ENCODE assay signal across 26 mouse cellular contexts in the genomic region with DNA sequence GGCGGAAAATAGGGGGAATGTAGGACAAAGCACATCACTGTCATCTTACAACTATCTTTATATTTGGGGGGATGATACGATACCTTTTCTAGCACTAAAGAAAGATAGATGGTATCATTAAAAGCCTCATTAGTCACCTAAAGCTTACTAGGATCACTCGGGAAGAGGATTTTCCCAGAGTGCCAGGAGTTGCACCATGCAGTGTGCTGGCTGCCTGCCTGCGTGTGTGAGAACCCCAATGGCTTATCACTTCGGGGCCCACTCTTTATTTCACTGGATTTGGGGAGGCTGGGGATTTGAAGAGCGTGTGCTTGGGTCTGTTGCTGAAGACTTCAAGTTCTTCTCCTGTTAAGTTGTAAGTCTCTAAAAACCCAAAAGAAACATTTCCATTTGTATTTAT.
DNase-seq lines count a peak whose midpoint lies in the region; ATAC-seq and TF ChIP-seq lines count a peak whose summit lies in the region.
"Had no signal": no experiment of that assay in that cellular context is flagged by ENCODE, and none has a peak within 500 bp of the region (broad histone marks: within the 10 kb centered on the region; RNA-seq: fewer than 3 reads in every experiment).

No protein-coding gene starts in this region.

- 47% methylated on average over 6 of the region's 6 CpGs for WGBS in hindbrain, embryonic 11.5 days
- WGBS in hindbrain, embryonic 12.5 days = 45% methylated on average over 6 of the region's 6 CpGs
- 45% methylated on average over 6 of the region's 6 CpGs for WGBS in neural tube, embryonic 14.5 days
- 44% methylated on average over 6 of the region's 6 CpGs for WGBS in neural tube, embryonic 15.5 days
- 70% methylated on average over 6 of the region's 6 CpGs for WGBS in intestine, embryonic 16.5 days
- WGBS in lung, postnatal 0 days = 81% methylated on average over 6 of the region's 6 CpGs

- H3K4me1 ChIP-seq in hindbrain, embryonic 11.5 days (replicated peaks; ENCODE audit: control insufficient read depth, insufficient read depth, low read length) = no peaks in the 10 kb centered on the region; the same call in 1 of the 2 replicates
- H3K4me1 ChIP-seq in hindbrain, embryonic 12.5 days = peaks cover 4% of the 10 kb centered on the region; the same call in 1 of the 2 replicates
- H3K4me1 ChIP-seq in neural tube, embryonic 14.5 days (ENCODE audit: control insufficient read depth, insufficient read depth, low read length) = no peaks in the 10 kb centered on the region
- peaks cover 5% of the 10 kb centered on the region for H3K4me1 ChIP-seq in neural tube, embryonic 15.5 days
- no peaks in the 10 kb centered on the region for H3K4me1 ChIP-seq in intestine, embryonic 16.5 days (ENCODE audit: control insufficient read depth, insufficient read depth, low read length)
- no peaks in the 10 kb centered on the region for H3K4me1 ChIP-seq in lung, postnatal 0 days (ENCODE audit: insufficient read depth, low read depth, low read length)
- H3K4me1 ChIP-seq: heart, embryonic 12.5 days; hindbrain, embryonic 15.5 days had no signal

- H3K4me3 ChIP-seq in hindbrain, embryonic 11.5 days (ENCODE audit: low read depth, low read length) = no peak overlapping the region
- H3K4me3 ChIP-seq in hindbrain, embryonic 12.5 days = no peak overlapping the region
- no peak overlapping the region for H3K4me3 ChIP-seq in neural tube, embryonic 14.5 days (ENCODE audit: low read depth, low read length)
- no peak overlapping the region for H3K4me3 ChIP-seq in neural tube, embryonic 15.5 days (replicated peaks)
- H3K4me3 ChIP-seq in intestine, embryonic 16.5 days (ENCODE audit: low read length) = no peak overlapping the region
- no peak overlapping the region for H3K4me3 ChIP-seq in lung, postnatal 0 days (ENCODE audit: low read depth, low read length)
- H3K4me3 ChIP-seq: embryonic facial prominence, embryonic 10.5 days; embryonic facial prominence, embryonic 13.5 days; erythroblast, embryonic 14.5 days; forebrain, embryonic 12.5 days; forebrain, embryonic 15.5 days; heart, embryonic 12.5 days; heart, embryonic 15.5 days; hindbrain, embryonic 10.5 days; hindbrain, embryonic 15.5 days had no signal

- no peak for TF ChIP-seq EP300 in lung, postnatal 0 days (IDR thresholded peaks at IDR 0.05)

- ATAC-seq in hindbrain, embryonic 11.5 days (ENCODE audit: low FRiP score) = 0 out of 2 replicates have a peak, but pooled peaks have one; percentile 7
- no peak for ATAC-seq in hindbrain, embryonic 12.5 days (ENCODE audit: low FRiP score)
- ATAC-seq in neural tube, embryonic 14.5 days (ENCODE audit: low read depth) = peak; percentile 64
- no peak for ATAC-seq in neural tube, embryonic 15.5 days (ENCODE audit: low FRiP score)
- ATAC-seq in intestine, embryonic 16.5 days = no peak
- no peak for ATAC-seq in lung, postnatal 0 days
- ATAC-seq: activated CD4-positive, CD25-positive, alpha-beta regulatory T cell, adult 4 months; forebrain, embryonic 15.5 days had no signal

- no peaks in the 10 kb centered on the region for H3K36me3 ChIP-seq in hindbrain, embryonic 11.5 days (ENCODE audit: control insufficient read depth, insufficient read depth, low read length)
- no peaks in the 10 kb centered on the region for H3K36me3 ChIP-seq in hindbrain, embryonic 12.5 days
- no peaks in the 10 kb centered on the region; the same call in 1 of the 2 replicates for H3K36me3 ChIP-seq in neural tube, embryonic 14.5 days (ENCODE audit: control insufficient read depth, insufficient read depth, low read length)
- H3K36me3 ChIP-seq in neural tube, embryonic 15.5 days = no peaks in the 10 kb centered on the region; the same call in 1 of the 2 replicates
- peaks cover 2% of the 10 kb centered on the region; the same call in 1 of the 2 replicates for H3K36me3 ChIP-seq in intestine, embryonic 16.5 days (ENCODE audit: control insufficient read depth, insufficient read depth, low read length)
- no peaks in the 10 kb centered on the region for H3K36me3 ChIP-seq in lung, postnatal 0 days (ENCODE audit: insufficient read depth, low read length)
- H3K36me3 ChIP-seq: heart, embryonic 15.5 days; hindbrain, embryonic 15.5 days had no signal

- H3K27ac ChIP-seq in hindbrain, embryonic 11.5 days (ENCODE audit: low read depth, low read length) = no peak overlapping the region
- H3K27ac ChIP-seq in hindbrain, embryonic 12.5 days = no peak overlapping the region
- H3K27ac ChIP-seq in neural tube, embryonic 14.5 days (ENCODE audit: low read depth, low read length) = no peak overlapping the region
- H3K27ac ChIP-seq in neural tube, embryonic 15.5 days (replicated peaks) = no peak overlapping the region
- H3K27ac ChIP-seq in intestine, embryonic 16.5 days (ENCODE audit: low read length) = 0 out of 2 replicates have a peak overlapping the region, but pooled peaks have one; percentile 23
- no peak overlapping the region for H3K27ac ChIP-seq in lung, postnatal 0 days (ENCODE audit: low read length)
- H3K27ac ChIP-seq: embryonic facial prominence, embryonic 10.5 days; embryonic facial prominence, embryonic 13.5 days; forebrain, embryonic 12.5 days; forebrain, embryonic 15.5 days; heart, embryonic 15.5 days; hindbrain, embryonic 10.5 days; hindbrain, embryonic 15.5 days had no signal

- H3K9ac ChIP-seq in hindbrain, embryonic 11.5 days (ENCODE audit: low read depth, low read length) = no peak overlapping the region
- no peak overlapping the region for H3K9ac ChIP-seq in hindbrain, embryonic 12.5 days
- H3K9ac ChIP-seq in neural tube, embryonic 14.5 days (replicated peaks; ENCODE audit: low read depth, low read length) = no peak overlapping the region
- no peak overlapping the region for H3K9ac ChIP-seq in neural tube, embryonic 15.5 days (replicated peaks)
- H3K9ac ChIP-seq in intestine, embryonic 16.5 days (ENCODE audit: low read depth, low read length) = no peak overlapping the region
- H3K9ac ChIP-seq in lung, postnatal 0 days (replicated peaks; ENCODE audit: low read depth) = no peak overlapping the region
- H3K9ac ChIP-seq: embryonic facial prominence, embryonic 13.5 days; forebrain, embryonic 12.5 days; forebrain, embryonic 15.5 days; heart, embryonic 12.5 days; heart, embryonic 15.5 days; hindbrain, embryonic 15.5 days had no signal

- no peaks in the 10 kb centered on the region for H3K9me3 ChIP-seq in hindbrain, embryonic 11.5 days (ENCODE audit: control insufficient read depth, low read length)
- H3K9me3 ChIP-seq in hindbrain, embryonic 12.5 days (replicated peaks) = no peaks in the 10 kb centered on the region
- H3K9me3 ChIP-seq in neural tube, embryonic 14.5 days (ENCODE audit: control insufficient read depth, low read length) = no peaks in the 10 kb centered on the region
- no peaks in the 10 kb centered on the region for H3K9me3 ChIP-seq in neural tube, embryonic 15.5 days (replicated peaks)
- no peaks in the 10 kb centered on the region for H3K9me3 ChIP-seq in intestine, embryonic 16.5 days (ENCODE audit: control insufficient read depth, low read length)
- H3K9me3 ChIP-seq in lung, postnatal 0 days (ENCODE audit: low read length) = no peaks in the 10 kb centered on the region
- H3K9me3 ChIP-seq: embryonic facial prominence, embryonic 10.5 days; embryonic facial prominence, embryonic 13.5 days; forebrain, embryonic 12.5 days; forebrain, embryonic 15.5 days; heart, embryonic 12.5 days; heart, embryonic 15.5 days; hindbrain, embryonic 10.5 days; hindbrain, embryonic 15.5 days had no signal

- no peak overlapping the region for H3K4me2 ChIP-seq in hindbrain, embryonic 11.5 days (replicated peaks; ENCODE audit: low read depth, low read length)
- H3K4me2 ChIP-seq in hindbrain, embryonic 12.5 days (replicated peaks) = no peak overlapping the region
- no peak overlapping the region for H3K4me2 ChIP-seq in neural tube, embryonic 14.5 days (ENCODE audit: low read depth, low read length)
- H3K4me2 ChIP-seq in neural tube, embryonic 15.5 days = no peak overlapping the region
- H3K4me2 ChIP-seq in intestine, embryonic 16.5 days (ENCODE audit: low read depth, low read length) = no peak overlapping the region
- no peak overlapping the region for H3K4me2 ChIP-seq in lung, postnatal 0 days (replicated peaks; ENCODE audit: low read depth, low read length)
- H3K4me2 ChIP-seq: embryonic facial prominence, embryonic 13.5 days; forebrain, embryonic 12.5 days; forebrain, embryonic 15.5 days; heart, embryonic 12.5 days; heart, embryonic 15.5 days; hindbrain, embryonic 15.5 days had no signal

- no peak for TF ChIP-seq CTCF in lung, postnatal 0 days (IDR thresholded peaks at IDR 0.05)

- DNase-seq in hindbrain, embryonic 11.5 days (ENCODE audit: low spot score) = no peak
- no peak for DNase-seq in lung, postnatal 0 days (ENCODE audit: low spot score)
- no peak for DNase-seq in layer of hippocampus, adult 18-20 months (ENCODE audit: low spot score in 2 of 2)
- DNase-seq: adrenal gland, adult 8-10 months; adrenal gland, postnatal 25 days; cerebellum, adult 18-20 months; cerebellum, adult 9-10 months; embryo, embryonic 11 days; gastrocnemius, postnatal 25 days; heart, adult 18-20 months; heart, postnatal 10 days; heart, postnatal 36 days had no signal

- H3K27me3 ChIP-seq in hindbrain, embryonic 11.5 days (ENCODE audit: control insufficient read depth, insufficient read depth, low read length) = no peaks in the 10 kb centered on the region
- no peaks in the 10 kb centered on the region for H3K27me3 ChIP-seq in hindbrain, embryonic 12.5 days
- H3K27me3 ChIP-seq in neural tube, embryonic 14.5 days (ENCODE audit: control insufficient read depth, insufficient read depth, low read length) = no peaks in the 10 kb centered on the region
- H3K27me3 ChIP-seq in neural tube, embryonic 15.5 days (replicated peaks) = no peaks in the 10 kb centered on the region
- H3K27me3 ChIP-seq in intestine, embryonic 16.5 days (replicated peaks; ENCODE audit: control insufficient read depth, insufficient read depth, low read length) = no peaks in the 10 kb centered on the region
- H3K27me3 ChIP-seq in lung, postnatal 0 days (replicated peaks; ENCODE audit: insufficient read depth, low read length) = no peaks in the 10 kb centered on the region
- H3K27me3 ChIP-seq: embryonic facial prominence, embryonic 13.5 days; forebrain, embryonic 12.5 days; forebrain, embryonic 15.5 days; heart, embryonic 12.5 days; heart, embryonic 15.5 days; hindbrain, embryonic 15.5 days had no signal

Comparison
In these comparisons a context has a peak if more than half of its experiments do, and no peak if none do; other contexts are left out.
1. ATAC-seq: peak in hindbrain, embryonic 11.5 days (single experiment) and neural tube, embryonic 14.5 days (single experiment); none in hindbrain, embryonic 12.5 days (single experiment), neural tube, embryonic 15.5 days (single experiment), intestine, embryonic 16.5 days (single experiment) and lung, postnatal 0 days (single experiment).